Mouse (Mus musculus): ENCODE data around the gene Slc44a5. TPM values are rescaled to one million over a fixed set of nuclear protein-coding genes. Genes with fewer than 3 reads are reported as not detected.

The Slc44a5 gene
- not detected in 3 replicates for total RNA-seq (2017)

DNA sequence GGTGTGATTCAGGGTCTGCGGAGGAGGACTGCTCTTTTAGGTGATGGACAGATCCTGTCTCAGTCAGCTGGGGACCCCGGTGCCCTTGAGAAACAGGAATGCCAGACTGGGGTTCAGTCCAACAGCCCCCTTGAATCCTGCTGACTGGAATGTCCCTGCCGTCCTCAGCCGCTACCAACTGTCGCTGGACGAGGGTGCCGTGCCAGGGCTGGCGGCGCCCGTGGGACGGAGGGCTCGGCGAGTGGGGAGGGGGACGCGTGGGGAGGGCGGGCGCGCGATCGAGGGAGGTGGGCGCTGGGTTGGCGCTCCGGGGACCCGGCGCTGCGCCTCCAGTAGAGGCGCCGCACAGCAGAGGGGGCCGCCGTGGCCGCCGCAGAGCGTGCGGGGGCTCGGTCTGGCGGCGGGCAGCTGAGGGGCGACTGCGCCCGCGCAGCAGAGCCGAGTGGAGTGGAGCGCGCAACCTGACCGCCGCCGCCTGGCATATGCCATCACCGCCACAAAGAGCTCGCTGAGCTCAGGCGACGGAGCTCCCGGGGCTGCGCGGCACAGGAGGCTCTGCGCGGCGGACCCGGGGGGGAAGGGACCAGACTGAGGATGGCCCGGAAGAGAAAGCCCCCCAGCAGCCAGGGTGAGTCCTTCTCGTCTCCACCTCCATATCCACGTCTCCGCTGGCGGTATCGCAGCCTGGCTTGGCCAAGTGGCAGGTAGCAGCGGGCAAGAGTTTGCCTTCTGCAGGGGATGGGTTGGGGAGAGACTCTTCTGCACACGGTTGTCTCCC is at the start of gene Slc44a5:
TSS of gene Slc44a5 (plus strand) at position 266 of the 778 bp plus-strand sequence.
- ATAC-seq (replicated peaks; ENCODE audit: insufficient number of reproducible peaks, low FRiP score, low TSS enrichment, poor library complexity, severe bottlenecking) = no peak

DNA sequence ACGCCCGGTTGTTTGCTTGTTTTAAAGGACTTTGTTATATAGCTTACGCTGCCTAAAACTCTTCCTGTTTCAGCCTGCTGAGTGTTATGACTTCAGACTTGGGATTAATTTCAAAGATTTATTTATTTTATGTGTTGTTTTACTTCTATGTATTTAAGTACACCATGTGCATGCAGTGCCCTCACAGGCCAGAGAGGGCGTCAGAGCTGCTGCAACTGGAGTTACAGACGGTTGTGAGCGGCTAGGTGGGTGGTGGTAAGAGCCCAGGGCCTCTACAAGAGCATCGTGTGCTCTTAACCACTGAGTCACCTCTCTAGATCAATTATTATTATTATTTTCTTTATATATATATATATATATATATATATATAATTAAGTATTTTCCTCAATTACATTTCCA is 46.9 kb upstream of the Slc44a5 start:
- no peak for ATAC-seq (replicated peaks; ENCODE audit: insufficient number of reproducible peaks, low FRiP score, low TSS enrichment, poor library complexity, severe bottlenecking)

DNA sequence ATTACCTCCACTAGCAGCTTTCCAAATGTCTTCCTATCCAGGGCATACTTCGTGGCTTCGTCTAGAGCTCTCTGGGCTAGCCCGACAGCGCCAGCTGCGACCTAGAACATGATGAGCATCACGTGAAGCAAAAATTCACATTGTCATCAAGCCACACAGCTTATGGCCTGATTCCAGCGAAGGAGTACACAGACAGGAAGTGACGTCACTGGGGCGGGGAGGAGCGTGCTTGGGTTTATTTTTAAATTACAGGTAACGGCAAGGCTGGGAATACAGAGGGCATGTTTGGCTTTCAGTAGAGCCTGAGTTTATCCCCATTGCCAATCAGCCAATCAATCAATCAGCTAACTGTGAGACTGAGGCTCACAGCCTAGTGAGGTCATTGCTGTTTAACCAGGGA is 43.7 kb upstream of the Slc44a5 start:
- no peak for ATAC-seq (replicated peaks; ENCODE audit: insufficient number of reproducible peaks, low FRiP score, low TSS enrichment, poor library complexity, severe bottlenecking)

DNA sequence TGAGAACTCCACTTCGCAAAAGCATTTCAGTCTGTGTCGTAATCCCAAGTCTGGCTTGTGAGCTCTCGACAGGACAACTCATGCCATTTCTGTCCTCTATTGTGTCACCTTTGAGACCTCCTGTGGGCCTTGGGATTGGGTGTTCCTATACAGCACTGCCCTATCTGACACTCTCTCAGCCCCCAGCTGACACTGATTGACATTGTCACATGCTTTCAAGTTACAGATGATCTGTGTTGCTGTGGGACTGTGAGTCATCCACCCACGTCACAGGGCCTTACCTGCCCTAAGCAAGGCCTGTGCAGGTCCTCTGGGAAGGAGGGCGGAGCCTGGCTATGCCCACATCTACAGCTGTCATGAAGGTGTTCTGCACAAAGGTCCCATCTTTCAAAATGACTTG is 40.8 kb upstream of the Slc44a5 start:
- no peak for ATAC-seq (replicated peaks; ENCODE audit: insufficient number of reproducible peaks, low FRiP score, low TSS enrichment, poor library complexity, severe bottlenecking)

- no peak for ATAC-seq (replicated peaks; ENCODE audit: insufficient number of reproducible peaks, low FRiP score, low TSS enrichment, poor library complexity, severe bottlenecking)
These were observed 37.4 kb upstream of the Slc44a5 start for GRCm38 (mm10) chr3:153935878-153936277.

DNA sequence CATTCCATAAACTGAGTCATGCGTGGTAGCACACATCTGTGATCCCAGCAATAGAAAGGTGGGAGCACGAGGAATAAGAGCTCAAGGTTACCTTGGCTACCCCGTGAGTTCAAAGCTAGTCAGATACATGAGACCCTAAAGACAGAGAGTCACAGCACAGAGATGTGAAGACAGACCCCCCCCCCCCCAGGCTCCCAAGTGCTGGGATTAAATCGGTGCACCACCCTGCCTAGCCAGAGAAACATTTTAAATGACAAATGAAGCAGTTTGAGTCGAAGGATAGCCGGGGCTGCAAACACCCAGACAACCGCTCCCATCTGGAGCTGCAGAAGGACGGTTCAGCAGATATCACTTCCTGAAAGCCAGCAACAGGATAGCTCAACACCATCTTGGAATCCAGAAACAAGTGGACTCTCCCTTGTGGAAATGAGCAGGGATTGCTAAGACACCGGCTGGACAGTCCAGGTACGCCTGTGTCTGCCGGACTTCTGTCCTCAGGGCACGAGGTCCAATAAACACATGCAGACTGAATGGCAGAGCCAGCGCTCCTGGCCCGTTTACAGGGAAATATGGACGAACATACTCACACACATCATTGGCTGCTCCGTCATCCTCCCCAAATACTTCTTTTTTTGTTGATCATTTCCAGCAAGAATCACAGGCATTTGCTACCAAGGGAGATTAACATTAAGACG is 36.0 kb upstream of the Slc44a5 start:
- ATAC-seq (replicated peaks; ENCODE audit: insufficient number of reproducible peaks, low FRiP score, low TSS enrichment, poor library complexity, severe bottlenecking) = no peak

GRCm38 (mm10) chr3:153940021-153940420 is 33.2 kb upstream of the Slc44a5 start:
- no peak for ATAC-seq (replicated peaks; ENCODE audit: insufficient number of reproducible peaks, low FRiP score, low TSS enrichment, poor library complexity, severe bottlenecking)

- no peak for ATAC-seq (replicated peaks; ENCODE audit: insufficient number of reproducible peaks, low FRiP score, low TSS enrichment, poor library complexity, severe bottlenecking)
These were observed 32.8 kb upstream of the Slc44a5 start for GRCm38 (mm10) chr3:153940486-153940885.

GRCm38 (mm10) chr3:153941613-153942012 is 31.6 kb upstream of the Slc44a5 start:
- no peak for ATAC-seq (replicated peaks; ENCODE audit: insufficient number of reproducible peaks, low FRiP score, low TSS enrichment, poor library complexity, severe bottlenecking)

- ATAC-seq (replicated peaks; ENCODE audit: insufficient number of reproducible peaks, low FRiP score, low TSS enrichment, poor library complexity, severe bottlenecking) = no peak
These were observed 30.1 kb upstream of the Slc44a5 start for GRCm38 (mm10) chr3:153943003-153943640.

DNA sequence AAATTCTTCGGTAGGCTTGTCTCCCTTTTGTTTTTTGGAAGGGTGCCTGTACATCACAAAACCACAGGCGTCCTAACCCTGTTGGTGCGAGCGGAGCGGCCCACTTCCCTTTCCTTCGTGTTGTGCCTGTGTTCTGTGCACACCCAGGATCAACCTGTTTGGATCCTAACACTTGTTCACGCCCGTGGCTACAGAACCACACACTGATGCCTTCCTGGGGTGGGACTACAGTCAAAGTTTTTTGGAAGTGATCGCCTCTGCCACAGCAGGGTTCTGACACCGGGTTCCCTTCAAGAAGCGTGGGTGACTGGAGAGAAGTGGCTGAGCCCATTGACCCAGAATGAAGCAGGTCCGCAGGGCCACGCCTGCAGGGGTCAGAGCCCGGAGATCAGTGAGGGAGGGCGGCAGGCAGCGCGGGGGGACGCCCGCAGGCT is 29.3 kb upstream of the Slc44a5 start:
- peak; percentile 27 for ATAC-seq (replicated peaks; ENCODE audit: insufficient number of reproducible peaks, low FRiP score, low TSS enrichment, poor library complexity, severe bottlenecking)

- peak; percentile 93 for ATAC-seq (replicated peaks; ENCODE audit: insufficient number of reproducible peaks, low FRiP score, low TSS enrichment, poor library complexity, severe bottlenecking)
These were observed 28.8 kb upstream of the Slc44a5 start, which contains the start of gene Acadm for GRCm38 (mm10) chr3:153944335-153944990. Acadm (minus strand) TSS chr3:153944632.

- ATAC-seq (replicated peaks; ENCODE audit: insufficient number of reproducible peaks, low FRiP score, low TSS enrichment, poor library complexity, severe bottlenecking) = no peak
These were observed 26.0 kb upstream of the Slc44a5 start for GRCm38 (mm10) chr3:153947271-153947670.

DNA sequence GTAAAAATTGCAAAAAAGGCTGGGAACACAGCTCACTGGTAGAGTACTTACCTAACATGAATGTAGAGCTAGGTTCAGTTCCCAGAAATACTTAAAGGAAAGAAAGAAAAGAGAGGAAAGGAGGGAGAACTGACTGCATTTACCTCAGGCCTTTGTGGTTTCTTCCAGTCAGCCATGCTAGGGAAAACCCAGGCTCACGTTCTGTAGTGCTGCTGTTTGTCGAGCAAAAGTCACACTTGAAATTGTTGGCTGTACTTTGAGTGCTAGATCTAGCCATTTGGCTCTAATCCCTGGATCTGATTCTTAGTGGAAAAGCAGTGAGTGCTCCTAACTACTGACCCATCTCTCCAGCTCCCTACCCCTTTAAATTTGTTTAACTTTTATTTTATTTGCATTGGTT is 25.1 kb upstream of the Slc44a5 start:
- ATAC-seq (replicated peaks; ENCODE audit: insufficient number of reproducible peaks, low FRiP score, low TSS enrichment, poor library complexity, severe bottlenecking) = no peak

GRCm38 (mm10) chr3:153957916-153958315 is 15.3 kb upstream of the Slc44a5 start:
- no peak for ATAC-seq (replicated peaks; ENCODE audit: insufficient number of reproducible peaks, low FRiP score, low TSS enrichment, poor library complexity, severe bottlenecking)

- 0 out of 2 replicates have a peak, but pooled peaks have one; percentile 49 for ATAC-seq (replicated peaks; ENCODE audit: insufficient number of reproducible peaks, low FRiP score, low TSS enrichment, poor library complexity, severe bottlenecking)
These were observed 14.1 kb upstream of the Slc44a5 start for GRCm38 (mm10) chr3:153959035-153959730.

GRCm38 (mm10) chr3:153959731-153960207 is 13.5 kb upstream of the Slc44a5 start:
- ATAC-seq (replicated peaks; ENCODE audit: insufficient number of reproducible peaks, low FRiP score, low TSS enrichment, poor library complexity, severe bottlenecking) = no peak

DNA sequence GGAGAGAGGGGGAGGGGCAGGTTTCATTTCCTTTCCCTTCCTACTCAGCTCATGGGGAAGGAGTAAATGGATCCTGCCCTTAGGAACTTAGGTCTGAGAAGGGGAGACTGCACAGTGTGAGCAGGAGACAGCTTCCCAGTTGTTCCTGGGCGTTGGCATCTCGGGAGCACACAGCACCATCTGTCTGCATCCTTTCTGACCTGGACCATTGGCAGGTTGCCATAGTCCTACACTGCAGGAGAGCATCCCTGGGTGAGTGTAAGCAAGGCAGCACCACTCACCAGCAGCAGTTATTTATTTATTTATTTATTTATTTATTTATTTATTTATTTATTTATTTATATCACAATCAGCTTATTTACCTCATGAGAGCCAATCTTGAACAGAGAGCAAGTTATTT is 12.4 kb upstream of the Slc44a5 start:
- ATAC-seq (replicated peaks; ENCODE audit: insufficient number of reproducible peaks, low FRiP score, low TSS enrichment, poor library complexity, severe bottlenecking) = no peak
